Mouse (Mus musculus) hindbrain, embryonic 11.5 days (tissue): ENCODE results near the gene 4931422A03Rik. TPM values are rescaled to one million over a fixed set of nuclear protein-coding genes. Genes with fewer than 3 reads are reported as not detected.
"Not testable (repeated sequence)": the region's sequence is repeated elsewhere in the genome, so short reads cannot be mapped to it uniquely, and the experiment has no call there.

Experiments
- ATAC-seq: fragments of 200-750 bp; cut with Nextera tagmentation; 2 replicates; pipeline ENCODE4 v1.8.0; 2017; ENCODE audit warnings: mild to moderate bottlenecking, moderate TSS enrichment, moderate library complexity; ENCODE audit not compliant: low FRiP score
- DNase-seq: peaks from one replicate; pipeline ENCODE4 v3.0.0-alpha.2; 2015; ENCODE audit warnings: low spot score
- H3K27ac ChIP-seq: fragments of 300-500 bp; sonication (generic); 2 replicates; pipeline ENCODE4 v1.5.1; 2014; ENCODE audit warnings: mild to moderate bottlenecking, low read depth, low read length
- H3K27me3 ChIP-seq: fragments of 300-500 bp; sonication (generic); 2 replicates; pipeline ENCODE4 v1.6.1; 2014; ENCODE audit warnings: mild to moderate bottlenecking, low read length, moderate library complexity, mixed read lengths; ENCODE audit not compliant: control insufficient read depth, insufficient read depth
- H3K36me3 ChIP-seq: fragments of 300-500 bp; sonication (generic); 2 replicates; pipeline ENCODE4 v1.6.1; 2014; ENCODE audit warnings: mild to moderate bottlenecking, low read length, moderate library complexity, mixed read lengths; ENCODE audit not compliant: control insufficient read depth, insufficient read depth
- H3K4me1 ChIP-seq: fragments of 300-500 bp; sonication (generic); replicated peaks from 2 replicates; pipeline ENCODE4 v1.6.1; 2014; ENCODE audit warnings: low read length, mixed read lengths; ENCODE audit not compliant: control insufficient read depth, insufficient read depth
- H3K4me2 ChIP-seq: fragments of 300-500 bp; sonication (generic); replicated peaks from 2 replicates; pipeline ENCODE4 v1.6.1; 2014; ENCODE audit warnings: mild to moderate bottlenecking, low read depth, low read length
- H3K4me3 ChIP-seq: fragments of 300-500 bp; sonication (generic); 2 replicates; pipeline ENCODE4 v1.5.1; 2014; ENCODE audit warnings: low read depth, low read length
- H3K9ac ChIP-seq: fragments of 300-500 bp; sonication (generic); 2 replicates; pipeline ENCODE4 v1.6.1; 2014; ENCODE audit warnings: low read depth, low read length
- H3K9me3 ChIP-seq: fragments of 300-500 bp; sonication (generic); 2 replicates; pipeline ENCODE4 v1.6.1; 2016; ENCODE audit warnings: low read length; ENCODE audit not compliant: control insufficient read depth
- WGBS: fragments of 180-500 bp; shearing (Covaris S2); extraction: QIAGEN DNeasy Blood & Tissue Kit; methylation state at CpG from one replicate; pipeline ENCODE4 v1.1.7; 2014; 5-methylcytosine and 5-hydroxymethylcytosine counted together
- polyA plus RNA-seq: library from polyadenylated mRNA; unstranded; fragments of >200 nt; fragmentation: Nextera tagmentation; extraction: Ambion mirVana; gene quantifications from 2 replicates; pipeline ENCODE4 v1.2.1, GENCODE M21; 2014

The 4931422A03Rik gene
- polyA plus RNA-seq, 1 experiment from 2014 or later: 2.5 TPM

GRCm38 (mm10) chr2:103987595-103987994, 40.6 kb downstream of the 4931422A03Rik start:
- H3K27ac ChIP-seq, H3K4me2 ChIP-seq, H3K36me3 ChIP-seq, DNase-seq, H3K4me1 ChIP-seq, H3K27me3 ChIP-seq, ATAC-seq, H3K4me3 ChIP-seq, H3K9ac ChIP-seq, H3K9me3 ChIP-seq: not testable (repeated sequence)
- 66% methylated on average over 5 of the region's 8 CpGs for WGBS

GRCm38 (mm10) chr2:103983146-103983545, 45.0 kb downstream of the 4931422A03Rik start:
- ATAC-seq (no peak), DNase-seq (no peak)
- H3K9me3 ChIP-seq: no peaks in the 10 kb centered on the region
- H3K4me1 ChIP-seq: no peaks in the 10 kb centered on the region
- H3K27ac ChIP-seq: no peak overlapping the region
- no peak overlapping the region for H3K9ac ChIP-seq
- no peaks in the 10 kb centered on the region for H3K36me3 ChIP-seq
- no peak overlapping the region for H3K4me2 ChIP-seq
- 91% methylated on average over 10 of the region's 10 CpGs for WGBS
- H3K4me3 ChIP-seq: no peak overlapping the region
- H3K27me3 ChIP-seq: no peaks in the 10 kb centered on the region

- peak; percentile 89 for DNase-seq
Measured at GRCm38 (mm10) chr2:103982250-103982649, 45.9 kb downstream of the 4931422A03Rik start.

GRCm38 (mm10) chr2:103977716-103978115, 50.4 kb downstream of the 4931422A03Rik start:
- Histone ChIP-seq H3K4me2 (no peak overlapping the region), H3K9ac (no peak overlapping the region), H3K27ac (no peak overlapping the region), H3K4me3 (no peak overlapping the region), H3K36me3 (no peaks in the 10 kb centered on the region), H3K4me1 (no peaks in the 10 kb centered on the region), H3K9me3 (no peaks in the 10 kb centered on the region), H3K27me3 (no peaks in the 10 kb centered on the region)
- no peak for ATAC-seq
- no peak for DNase-seq
- 51% methylated on average over 9 of the region's 9 CpGs for WGBS

More at GRCm38 (mm10) chr2:103982250-103982649, 45.9 kb downstream of the 4931422A03Rik start:
- Histone ChIP-seq H3K36me3 (no peaks in the 10 kb centered on the region), H3K9ac (no peak overlapping the region), H3K27me3 (no peaks in the 10 kb centered on the region), H3K4me2 (no peak overlapping the region), H3K4me3 (no peak overlapping the region), H3K9me3 (no peaks in the 10 kb centered on the region), H3K4me1 (no peaks in the 10 kb centered on the region), H3K27ac (no peak overlapping the region)
- WGBS: 8% methylated on average over 5 of the region's 5 CpGs
- 0 out of 2 replicates have a peak, but pooled peaks have one; percentile 60 for ATAC-seq

- Histone ChIP-seq H3K27ac (no peak overlapping the region), H3K27me3 (peaks cover 2% of the 10 kb centered on the region; the same call in 1 of the 2 replicates), H3K4me2 (no peak overlapping the region), H3K9ac (no peak overlapping the region), H3K4me3 (no peak overlapping the region), H3K4me1 (no peaks in the 10 kb centered on the region), H3K36me3 (no peaks in the 10 kb centered on the region), H3K9me3 (no peaks in the 10 kb centered on the region)
- DNase-seq: no peak
- WGBS: 67% methylated on average over 8 of the region's 8 CpGs
- ATAC-seq: no peak
Measured at GRCm38 (mm10) chr2:103977216-103977615, 50.9 kb downstream of the 4931422A03Rik start.

GRCm38 (mm10) chr2:103975904-103976303, 52.3 kb downstream of the 4931422A03Rik start:
- Histone ChIP-seq H3K36me3 (no peaks in the 10 kb centered on the region), H3K27me3 (peaks cover 12% of the 10 kb centered on the region), H3K4me3 (no peak overlapping the region), H3K9me3 (no peaks in the 10 kb centered on the region), H3K4me2 (no peak overlapping the region), H3K9ac (no peak overlapping the region), H3K4me1 (no peaks in the 10 kb centered on the region), H3K27ac (no peak overlapping the region)
- ATAC-seq: no peak
- WGBS: 87% methylated on average over 7 of the region's 7 CpGs
- no peak for DNase-seq

- WGBS: 33% methylated on average over 3 of the region's 3 CpGs
- Histone ChIP-seq H3K4me3 (peak overlapping the region; percentile 70; the same call in 1 of the 2 replicates), H3K27me3 (peaks cover 18% of the 10 kb centered on the region), H3K27ac (no peak overlapping the region), H3K9ac (no peak overlapping the region), H3K4me2 (no peak overlapping the region), H3K4me1 (0 out of 2 replicates have a peak, but pooled peaks cover 4% of the 10 kb centered on the region), H3K9me3 (no peaks in the 10 kb centered on the region), H3K36me3 (no peaks in the 10 kb centered on the region)
- no peak for DNase-seq
- ATAC-seq: no peak
Measured at GRCm38 (mm10) chr2:103971838-103972237, 56.3 kb downstream of the 4931422A03Rik start.

GRCm38 (mm10) chr2:103970791-103971649, 57.1 kb downstream of the 4931422A03Rik start:
- Histone ChIP-seq H3K4me1 (0 out of 2 replicates have a peak, but pooled peaks cover 4% of the 10 kb centered on the region), H3K27ac (peak overlapping the region; percentile 74; the same call in 1 of the 2 replicates), H3K36me3 (no peaks in the 10 kb centered on the region), H3K9ac (peak overlapping the region; percentile 84), H3K4me2 (peak overlapping the region; percentile 96), H3K27me3 (peaks cover 18% of the 10 kb centered on the region), H3K9me3 (no peaks in the 10 kb centered on the region), H3K4me3 (peak overlapping the region; percentile 70)
- DNase-seq (peak; percentile 51), ATAC-seq (peak; percentile 38; the same call in 1 of the 2 replicates)
- 2% methylated on average over 32 of the region's 32 CpGs for WGBS
